Mouse (Mus musculus) liver, adult 2 months (tissue): ENCODE results near the gene Sept5. TPM values are rescaled to one million over a fixed set of nuclear protein-coding genes. Genes with fewer than 3 reads are reported as not detected.

ENCODE experiments used
- DNase-seq: peaks from one replicate; pipeline ENCODE4 v3.0.0-alpha.2; 2011; ENCODE audit warnings: low read depth, low spot score; ENCODE audit errors: extremely low read depth
- H3K27ac ChIP-seq: fragments of 200-500 bp; replicated peaks from 2 replicates; pipeline ENCODE4 v1.5.1; 2012; ENCODE audit warnings: low read depth, mild to moderate bottlenecking, control low read depth, inconsistent platforms, low read length; ENCODE audit not compliant: insufficient read depth
- H3K27me3 ChIP-seq: fragments of 200-500 bp; 2 replicates; pipeline ENCODE4 v1.6.1; 2012; ENCODE audit warnings: mild to moderate bottlenecking, moderate library complexity, low read length, inconsistent platforms; ENCODE audit not compliant: control insufficient read depth, insufficient read depth
- H3K36me3 ChIP-seq: fragments of 200-500 bp; 2 replicates; pipeline ENCODE4 v1.6.1; 2012; ENCODE audit warnings: low read length, inconsistent platforms; ENCODE audit not compliant: control insufficient read depth, insufficient read depth
- H3K4me1 ChIP-seq: fragments of 200-500 bp; 2 replicates; pipeline ENCODE4 v1.6.1; 2011; ENCODE audit warnings: low read length; ENCODE audit not compliant: control insufficient read depth, insufficient read depth
- H3K4me3 ChIP-seq: fragments of 200-500 bp; 2 replicates; pipeline ENCODE4 v1.5.1; 2011; ENCODE audit warnings: low read depth, mild to moderate bottlenecking, control low read depth, low read length, moderate library complexity; ENCODE audit not compliant: insufficient read depth
- H3K79me2 ChIP-seq: fragments of 200-500 bp; 2 replicates; pipeline ENCODE4 v1.6.1; 2012; ENCODE audit warnings: inconsistent platforms, mild to moderate bottlenecking, low read length, moderate library complexity; ENCODE audit not compliant: control insufficient read depth, insufficient read depth
- H3K9ac ChIP-seq: fragments of 200-500 bp; 2 replicates; pipeline ENCODE4 v1.6.1; 2012; ENCODE audit warnings: low read depth, mild to moderate bottlenecking, control low read depth, inconsistent platforms, low read length
- CTCF ChIP-seq: fragments of 200-500 bp; IDR thresholded peaks from 2 replicates; pipeline ENCODE4 v1.5.1; 2011; ENCODE audit warnings: low read depth, low read length, control low read depth
- POLR2A ChIP-seq: fragments of 200-500 bp; IDR thresholded peaks from 2 replicates; pipeline ENCODE4 v1.6.1; 2011; ENCODE audit warnings: low read length, control low read depth; ENCODE audit not compliant: insufficient read depth; ENCODE audit errors: extremely low read depth
- WGBS: fragments of 180-500 bp; shearing (Covaris S2); methylation state at CpG from one replicate; pipeline ENCODE4 v1.1.7; 2018; 5-methylcytosine and 5-hydroxymethylcytosine counted together
- polyA plus RNA-seq: library from polyadenylated mRNA; depleted of rRNA; stranded (reverse); fragments of >200 nt; gene quantifications from 2 replicates; pipeline ENCODE4 v1.2.3, GENCODE M21; 2012
- total RNA-seq: library from RNA; depleted of rRNA; stranded (reverse); fragments of >200 nt; gene quantifications from 2 replicates; pipeline ENCODE4 v1.2.3, GENCODE M21; 2014

The Sept5 gene
- total and polyA plus RNA-seq, 2 experiments: 0.18 to 0.87 TPM

DNA sequence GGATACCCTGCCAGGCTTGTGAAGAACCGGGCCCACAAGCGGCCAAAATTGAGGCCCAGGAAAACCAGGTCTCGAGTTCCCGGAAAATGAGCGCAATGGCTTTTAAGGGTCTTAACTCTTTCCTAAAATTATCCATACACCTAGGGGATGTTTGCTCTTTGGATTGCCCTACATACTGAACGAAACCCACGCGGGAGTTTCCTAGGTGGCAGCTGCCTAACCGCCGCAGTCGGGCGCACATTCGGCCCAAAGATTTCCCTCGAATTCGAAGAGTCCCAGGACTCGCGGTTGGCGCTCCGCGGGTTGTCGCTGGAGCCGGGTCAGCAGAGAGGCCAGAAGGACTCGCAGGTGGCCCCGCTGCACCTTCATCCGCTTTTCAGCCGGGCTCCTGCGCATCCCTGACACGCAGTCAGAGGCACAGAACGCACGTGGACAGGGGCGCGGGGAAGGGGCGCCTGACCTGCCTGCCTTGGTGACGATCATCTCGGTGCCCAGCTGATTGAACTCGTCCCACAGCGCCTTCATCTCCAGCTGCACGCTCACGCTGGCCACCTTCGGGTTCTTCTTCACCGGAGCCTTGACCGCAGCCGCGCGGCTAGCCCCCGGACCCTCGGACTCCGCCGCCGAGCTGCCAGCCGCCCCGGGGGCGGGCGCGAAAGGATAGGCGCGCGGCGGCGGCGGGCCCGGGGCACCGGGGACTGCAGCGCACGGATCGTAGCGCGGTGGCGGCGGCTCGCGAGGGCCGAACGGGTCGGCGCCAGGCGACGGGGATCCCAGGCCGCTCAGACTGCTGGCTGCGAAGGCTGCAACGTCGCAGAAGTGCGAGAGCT lies 43.5 kb downstream of the Sept5 start:
- DNase-seq: no peak
- H3K9ac ChIP-seq: no peak overlapping the region
- no peaks in the 10 kb centered on the region for H3K79me2 ChIP-seq
- no peak overlapping the region for H3K4me3 ChIP-seq
- TF ChIP-seq POLR2A (no peak), CTCF (no peak)
- H3K27me3 ChIP-seq: peaks cover 46% of the 10 kb centered on the region
- H3K36me3 ChIP-seq: no peaks in the 10 kb centered on the region
- 0 out of 2 replicates have a peak, but pooled peaks cover 2% of the 10 kb centered on the region for H3K4me1 ChIP-seq
- 6% methylated on average over 83 of the region's 83 CpGs for WGBS
- no peak overlapping the region for H3K27ac ChIP-seq

DNA sequence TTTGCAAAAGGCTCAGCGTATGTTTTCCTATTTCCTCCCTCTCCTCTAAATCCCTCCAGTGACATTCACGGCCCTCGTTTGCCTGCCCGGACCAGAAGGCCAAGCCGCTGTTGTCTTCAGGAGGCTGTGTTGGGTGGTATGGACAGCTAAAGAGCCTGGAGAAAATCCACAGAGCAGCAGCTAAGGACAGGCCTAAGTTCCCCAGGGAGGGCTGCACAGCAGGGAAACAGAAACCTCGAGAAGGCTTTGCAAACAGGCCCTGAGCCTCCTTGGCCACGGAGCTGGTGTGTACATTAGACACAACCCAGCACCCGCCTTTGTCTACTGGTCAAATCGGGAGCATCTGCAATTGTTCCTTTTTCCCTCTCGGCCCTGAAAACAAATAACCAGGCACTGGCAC lies 44.1 kb downstream of the Sept5 start:
- H3K36me3 ChIP-seq: no peaks in the 10 kb centered on the region
- H3K27me3 ChIP-seq: peaks cover 46% of the 10 kb centered on the region
- no peaks in the 10 kb centered on the region for H3K79me2 ChIP-seq
- no peak overlapping the region for H3K27ac ChIP-seq
- TF ChIP-seq CTCF: no peak
- whole genome bisulfite sequencing: 29% methylated on average over 10 of the region's 10 CpGs
- H3K9ac ChIP-seq: no peak overlapping the region
- no peak for DNase-seq
- H3K4me3 ChIP-seq: no peak overlapping the region
- 0 out of 2 replicates have a peak, but pooled peaks cover 2% of the 10 kb centered on the region for H3K4me1 ChIP-seq

DNA sequence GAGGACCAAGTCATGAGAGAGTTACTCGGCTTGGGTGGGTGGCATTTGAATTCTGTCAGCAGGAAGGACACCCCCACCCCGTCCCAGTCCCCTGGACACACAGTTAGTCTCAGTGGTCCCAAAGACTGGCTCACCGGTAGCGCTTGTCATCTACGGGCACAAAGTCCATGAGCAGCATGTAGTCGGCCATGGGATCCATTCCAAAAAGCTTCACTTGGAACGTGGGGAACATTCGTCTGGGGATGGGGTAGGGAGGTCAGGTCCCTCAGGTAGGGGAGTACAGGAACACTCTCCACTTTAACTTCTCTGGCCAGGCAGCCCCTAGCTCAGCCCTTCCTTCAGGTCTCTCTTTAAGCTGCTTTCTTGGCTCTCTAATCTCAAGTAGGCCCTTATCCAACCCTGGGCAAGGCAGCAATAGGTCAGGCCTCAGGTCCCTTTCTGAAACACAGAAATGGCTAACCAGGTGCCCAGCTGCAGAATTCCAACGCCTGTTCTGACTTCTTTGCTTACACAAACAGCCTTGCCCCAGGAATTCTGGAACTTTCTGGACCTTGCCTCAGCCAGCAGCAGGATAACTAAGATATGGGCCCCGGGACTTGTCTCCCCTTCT lies 44.7 kb downstream of the Sept5 start:
- no peak overlapping the region for H3K27ac ChIP-seq
- H3K27me3 ChIP-seq: peaks cover 46% of the 10 kb centered on the region
- H3K4me1 ChIP-seq: 0 out of 2 replicates have a peak, but pooled peaks cover 1% of the 10 kb centered on the region
- WGBS: 54% methylated on average over 10 of the region's 10 CpGs
- TF ChIP-seq CTCF (no peak), POLR2A (no peak)
- no peak for DNase-seq
- H3K79me2 ChIP-seq: no peaks in the 10 kb centered on the region
- H3K36me3 ChIP-seq: no peaks in the 10 kb centered on the region
- H3K4me3 ChIP-seq: no peak overlapping the region
- H3K9ac ChIP-seq: no peak overlapping the region

DNA sequence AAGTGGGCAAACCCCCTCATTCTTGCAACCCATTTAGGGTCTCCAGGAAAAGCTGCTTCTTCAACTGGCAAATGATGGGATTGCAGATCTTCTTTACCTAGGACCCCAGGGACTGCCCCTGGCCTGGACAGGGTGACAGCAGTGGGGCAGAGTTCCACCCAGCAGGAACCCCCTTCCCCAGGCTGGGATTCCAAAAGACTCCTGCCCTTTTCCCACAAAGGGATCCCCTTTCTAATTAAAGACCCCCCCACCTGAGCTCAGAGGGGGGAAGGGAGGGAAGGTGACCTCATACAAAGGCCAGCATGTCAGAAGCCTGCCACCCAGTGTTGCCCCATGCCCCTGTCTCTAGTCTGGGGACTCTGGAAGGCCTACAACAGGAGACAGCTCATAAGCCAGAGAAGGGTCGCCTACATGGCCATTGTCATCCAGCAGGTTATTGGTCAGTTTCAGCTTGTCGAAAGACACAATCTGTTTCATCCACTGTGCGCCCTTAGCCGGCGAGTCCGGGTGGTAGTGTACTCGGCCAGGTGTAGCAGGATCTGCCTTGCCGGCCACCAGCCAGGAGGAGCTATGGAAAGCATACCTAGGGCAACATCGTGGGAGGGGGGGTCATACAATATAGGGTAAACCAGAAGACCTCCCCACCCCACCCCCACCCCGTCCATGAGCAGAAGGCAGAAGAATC lies 45.9 kb downstream of the Sept5 start:
- 70% methylated on average over 10 of the region's 10 CpGs for WGBS
- Histone ChIP-seq H3K27ac (no peak overlapping the region), H3K36me3 (no peaks in the 10 kb centered on the region), H3K4me3 (no peak overlapping the region), H3K4me1 (no peaks in the 10 kb centered on the region), H3K27me3 (peaks cover 46% of the 10 kb centered on the region), H3K9ac (no peak overlapping the region), H3K79me2 (no peaks in the 10 kb centered on the region)
- no peak for DNase-seq
- TF ChIP-seq CTCF (no peak), POLR2A (no peak)

DNA sequence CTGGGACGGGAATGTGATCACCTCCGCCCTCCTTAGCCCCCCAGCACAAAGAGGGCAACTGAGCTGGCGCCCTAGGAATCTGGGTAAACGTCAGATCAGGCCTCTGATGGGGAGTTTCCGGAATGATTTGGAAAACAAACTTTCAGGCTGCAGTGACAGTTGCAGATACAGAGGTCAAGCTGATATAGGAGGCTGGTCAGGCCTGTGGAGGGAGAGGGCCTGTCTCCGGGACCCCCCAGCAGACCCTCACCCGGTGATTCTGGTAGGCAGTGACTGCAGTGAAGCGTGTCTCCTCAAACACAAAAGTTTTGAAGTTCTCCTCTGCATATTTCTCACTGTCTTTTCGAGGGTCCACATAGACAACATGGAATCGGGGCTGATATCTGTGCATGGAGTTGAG lies 46.6 kb downstream of the Sept5 start:
- WGBS: 51% methylated on average over 10 of the region's 10 CpGs
- Histone ChIP-seq H3K27ac (no peak overlapping the region), H3K79me2 (no peaks in the 10 kb centered on the region), H3K36me3 (no peaks in the 10 kb centered on the region), H3K4me1 (no peaks in the 10 kb centered on the region), H3K4me3 (no peak overlapping the region), H3K27me3 (peaks cover 40% of the 10 kb centered on the region), H3K9ac (no peak overlapping the region)
- no peak for DNase-seq
- no peak for TF ChIP-seq POLR2A
- no peak for TF ChIP-seq CTCF
